Mouse (Mus musculus): ENCODE data around the gene Kif2c.
"Not testable (repeated sequence)": the region's sequence is repeated elsewhere in the genome, so short reads cannot be mapped to it uniquely, and the experiment has no call there.

Kif2c gene

GRCm38 (mm10) chr4:117189382-117189855, 7.0 kb upstream of the Kif2c start:
- peak; percentile 80 to 96 for DNase-seq (ENCODE audit: inconsistent age in 2 of 2, low spot score in 1 of 2)

- no peak for DNase-seq (ENCODE audit: inconsistent age in 2 of 2, low spot score in 1 of 2)
These were observed 6.5 kb upstream of the Kif2c start for GRCm38 (mm10) chr4:117188969-117189368.

GRCm38 (mm10) chr4:117182759-117183096, 289 bp upstream of the Kif2c start:
- DNase-seq (ENCODE audit: inconsistent age in 2 of 2, low spot score in 1 of 2): not testable (repeated sequence)

- DNase-seq (ENCODE audit: inconsistent age in 2 of 2, low spot score in 1 of 2): no peak
These were observed 12.5 kb downstream of the Kif2c start for GRCm38 (mm10) chr4:117169936-117170335.

GRCm38 (mm10) chr4:117161183-117161582, 21.3 kb downstream of the Kif2c start:
- no peak for DNase-seq (ENCODE audit: inconsistent age in 2 of 2, low spot score in 1 of 2)

GRCm38 (mm10) chr4:117159666-117160065, 22.8 kb downstream of the Kif2c start:
- no peak for DNase-seq (ENCODE audit: inconsistent age in 2 of 2, low spot score in 1 of 2)

- DNase-seq (ENCODE audit: inconsistent age in 2 of 2, low spot score in 1 of 2): no peak
These were observed 26.1 kb downstream of the Kif2c start for GRCm38 (mm10) chr4:117156372-117156771.

- DNase-seq (ENCODE audit: inconsistent age in 2 of 2, low spot score in 1 of 2): peak; percentile 91 to 96
These were observed 26.6 kb downstream of the Kif2c start, which contains the start of gene Rps8 for GRCm38 (mm10) chr4:117155792-117156355. Gene Rps8, minus strand, starts transcription at chr4:117156243.

GRCm38 (mm10) chr4:117155020-117155791, 27.2 kb downstream of the Kif2c start:
- peak in 1 of 2 experiments; percentile 75 for DNase-seq (ENCODE audit: inconsistent age in 2 of 2, low spot score in 1 of 2)

GRCm38 (mm10) chr4:117152714-117153113, 29.7 kb downstream of the Kif2c start:
- no peak for DNase-seq (ENCODE audit: inconsistent age in 2 of 2, low spot score in 1 of 2)

- DNase-seq (ENCODE audit: inconsistent age in 2 of 2, low spot score in 1 of 2): peak in 1 of 2 experiments; percentile 26
These were observed 31.0 kb downstream of the Kif2c start for GRCm38 (mm10) chr4:117151416-117151815.

GRCm38 (mm10) chr4:117150212-117150733, 32.2 kb downstream of the Kif2c start:
- no peak for DNase-seq (ENCODE audit: inconsistent age in 2 of 2, low spot score in 1 of 2)

- DNase-seq (ENCODE audit: inconsistent age in 2 of 2, low spot score in 1 of 2): peak in 1 of 2 experiments; percentile 40
These were observed 32.9 kb downstream of the Kif2c start for GRCm38 (mm10) chr4:117149291-117150211.

- DNase-seq (ENCODE audit: inconsistent age in 2 of 2, low spot score in 1 of 2): no peak
These were observed 33.6 kb downstream of the Kif2c start for GRCm38 (mm10) chr4:117148815-117149214.

- DNase-seq (ENCODE audit: inconsistent age in 2 of 2, low spot score in 1 of 2): no peak
These were observed 34.3 kb downstream of the Kif2c start for GRCm38 (mm10) chr4:117148047-117148713.

- DNase-seq (ENCODE audit: inconsistent age in 2 of 2, low spot score in 1 of 2): peak; percentile 88 to 96
These were observed 36.3 kb downstream of the Kif2c start for GRCm38 (mm10) chr4:117146176-117146575.

GRCm38 (mm10) chr4:117145248-117145647, 37.2 kb downstream of the Kif2c start:
- no peak for DNase-seq (ENCODE audit: inconsistent age in 2 of 2, low spot score in 1 of 2)

GRCm38 (mm10) chr4:117143023-117143422, 39.4 kb downstream of the Kif2c start:
- no peak for DNase-seq (ENCODE audit: inconsistent age in 2 of 2, low spot score in 1 of 2)

- no peak for DNase-seq (ENCODE audit: inconsistent age in 2 of 2, low spot score in 1 of 2)
These were observed 41.8 kb downstream of the Kif2c start for GRCm38 (mm10) chr4:117140613-117141012.

GRCm38 (mm10) chr4:117139217-117139612, 43.2 kb downstream of the Kif2c start:
- DNase-seq (ENCODE audit: inconsistent age in 2 of 2, low spot score in 1 of 2): peak; percentile 53 to 84
